Mouse (Mus musculus) small intestine, adult 2 months (tissue): ENCODE results near the gene Evx2.

ENCODE experiments used
- CTCF ChIP-seq: fragments of 200-500 bp; IDR thresholded peaks from 2 replicates; pipeline ENCODE4 v1.5.1; 2012; ENCODE audit warnings: low read depth, mild to moderate bottlenecking, control low read depth, inconsistent platforms, low read length, moderate library complexity, mixed read lengths; ENCODE audit not compliant: insufficient replicate concordance, insufficient read length; ENCODE audit errors: extremely low read depth
- POLR2A ChIP-seq: fragments of 200-500 bp; IDR thresholded peaks from 2 replicates; pipeline ENCODE4 v1.6.1; 2012; ENCODE audit warnings: low read depth, mild to moderate bottlenecking, control low read depth, inconsistent platforms, low read length, moderate library complexity

DNA sequence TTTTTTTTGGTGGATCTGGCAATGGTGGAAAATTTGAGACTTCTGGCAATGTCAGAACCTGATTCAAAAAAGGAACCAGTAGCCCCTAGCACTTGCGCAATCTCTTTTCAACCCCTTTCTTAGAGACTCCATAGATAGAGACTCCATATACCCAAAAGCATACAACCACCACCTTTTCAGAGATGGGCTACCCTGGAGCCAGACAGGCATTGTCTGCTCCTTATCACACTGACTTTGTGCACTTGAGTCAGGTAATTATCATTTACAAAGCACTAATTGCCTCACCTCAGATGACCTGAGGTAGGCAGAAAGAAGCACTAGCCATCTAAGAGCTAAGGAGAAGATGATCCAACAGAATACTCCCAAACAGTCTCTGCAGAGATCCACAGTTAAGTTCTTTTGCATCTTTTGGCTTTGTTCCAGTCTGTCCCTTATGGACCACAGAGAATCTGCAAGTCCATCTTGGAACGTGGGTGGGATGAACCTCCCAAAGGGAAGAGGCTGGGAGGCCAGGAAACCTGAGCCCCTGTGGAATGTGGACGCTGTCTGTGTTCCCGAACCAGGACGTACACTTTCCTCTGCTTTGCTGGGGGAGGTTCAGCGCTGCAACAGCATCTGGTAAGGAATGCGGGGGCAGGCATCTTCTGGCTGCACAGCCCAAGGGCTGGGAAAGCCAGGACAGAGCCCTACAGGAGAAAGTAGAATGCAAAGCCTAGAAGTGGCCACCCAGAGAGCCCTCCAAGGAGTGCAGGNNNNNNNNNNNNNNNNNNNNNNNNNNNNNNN lies 12.1 kb downstream of the Evx2 start:
- no peak for TF ChIP-seq CTCF
- no peak for TF ChIP-seq POLR2A
